In the genomic region with DNA sequence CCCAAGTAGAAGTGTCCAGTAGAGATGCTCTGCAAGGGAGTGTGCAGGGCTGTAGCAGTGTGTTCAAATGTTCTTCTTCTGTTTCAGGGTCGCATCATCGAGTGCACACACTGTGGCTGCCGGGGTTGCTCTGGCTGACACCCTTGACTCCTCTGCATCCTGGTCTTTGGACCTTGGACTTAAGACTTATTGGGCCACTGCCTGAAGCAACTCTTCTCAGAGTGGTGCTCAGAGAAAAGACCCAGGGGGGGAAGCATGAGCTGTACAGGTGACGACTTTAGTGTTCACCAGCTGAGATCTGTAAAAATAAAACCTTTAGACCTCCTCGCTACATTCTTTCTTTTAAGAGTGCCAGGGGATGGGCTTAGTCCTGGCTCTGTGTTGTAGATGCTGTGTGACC, we compare ENCODE assay signal across 13 mouse cellular contexts.
"Had no signal": no experiment of that assay in that cellular context is flagged by ENCODE, and none has a peak within 500 bp of the region (broad histone marks: within the 10 kb centered on the region; RNA-seq: fewer than 3 reads in every experiment).

No protein-coding gene starts in this region.

- H3K4me2 ChIP-seq: hindbrain, embryonic 15.5 days; limb, embryonic 13.5 days; liver, embryonic 13.5 days; midbrain, embryonic 12.5 days; neural tube, embryonic 13.5 days had no signal

- H3K4me3 ChIP-seq: hindbrain, embryonic 15.5 days; limb, embryonic 13.5 days; liver, embryonic 13.5 days; midbrain, embryonic 12.5 days; neural tube, embryonic 13.5 days had no signal

- H3K9ac ChIP-seq: hindbrain, embryonic 15.5 days; limb, embryonic 13.5 days; liver, embryonic 13.5 days; midbrain, embryonic 12.5 days; neural tube, embryonic 13.5 days had no signal

- H3K4me1 ChIP-seq: hindbrain, embryonic 15.5 days; limb, embryonic 13.5 days; midbrain, embryonic 12.5 days; neural tube, embryonic 13.5 days had no signal

- DNase-seq: layer of hippocampus, adult 9-11 months; layer of hippocampus, postnatal 36 days; liver, embryonic 13.5 days; lung, adult 18-20 months; retina, postnatal 1 day; thymus, postnatal 14 days had no signal

- H3K9me3 ChIP-seq: hindbrain, embryonic 15.5 days; limb, embryonic 13.5 days; liver, embryonic 13.5 days; midbrain, embryonic 12.5 days; neural tube, embryonic 13.5 days had no signal

- H3K27ac ChIP-seq: hindbrain, embryonic 15.5 days; limb, embryonic 13.5 days; midbrain, embryonic 12.5 days; neural tube, embryonic 13.5 days; stomach, postnatal 0 days had no signal

- H3K27me3 ChIP-seq: hindbrain, embryonic 15.5 days; limb, embryonic 13.5 days; liver, embryonic 13.5 days; midbrain, embryonic 12.5 days; neural tube, embryonic 13.5 days had no signal

- ATAC-seq: inflammation-experienced regulatory T-cells, adult 6 months; midbrain, embryonic 16.5 days had no signal
